Mouse (Mus musculus): Measurements from ENCODE around the gene Pmm2.
A peak's percentile ranks its signal among the peaks of the same experiment; 100 is the strongest.

Gene Pmm2

GRCm38 (mm10) chr16:8658349-8658748, 20.9 kb downstream of the Pmm2 start:
- DNase-seq (ENCODE audit: low spot score) = no peak

DNA sequence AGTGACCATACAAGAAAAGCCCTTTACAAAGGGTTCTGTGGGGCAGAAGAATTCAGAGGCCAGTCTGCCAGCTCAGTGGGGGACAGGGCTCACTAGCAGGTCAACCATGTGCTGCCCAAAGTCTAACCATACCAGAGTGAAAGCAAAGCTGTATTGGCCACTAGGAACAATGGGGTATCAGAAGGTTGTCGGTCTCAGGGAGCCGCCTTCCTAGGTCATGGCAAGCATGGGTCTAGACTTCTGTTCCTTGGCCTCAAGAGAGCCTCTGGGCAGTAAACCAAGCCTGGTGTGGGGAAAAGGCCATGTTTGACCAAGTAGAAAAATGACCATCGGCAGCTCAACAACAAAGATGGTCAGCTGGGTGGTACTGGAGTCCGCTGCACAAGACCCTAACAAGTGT, 21.3 kb downstream of the Pmm2 start:
- no peak for DNase-seq (ENCODE audit: low spot score)

DNA sequence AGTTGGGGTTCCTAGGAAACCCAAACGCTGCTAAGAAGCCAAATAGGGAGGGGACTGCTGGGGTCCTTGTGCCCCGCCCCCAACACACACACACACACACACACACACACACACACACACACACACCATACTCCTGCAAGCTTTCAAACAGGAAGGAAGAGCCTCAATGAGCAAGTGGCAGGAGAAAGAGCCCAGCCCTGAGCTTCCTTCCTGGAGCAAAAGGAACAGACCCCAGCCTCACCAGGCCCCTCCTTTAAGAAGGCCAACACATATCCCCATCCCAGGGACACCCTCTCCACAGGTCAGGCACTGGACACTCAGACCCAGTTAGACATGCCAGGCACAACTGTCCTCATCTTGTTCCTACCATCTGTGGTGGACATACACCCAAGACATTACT, 25.5 kb downstream of the Pmm2 start:
- no peak for DNase-seq (ENCODE audit: low spot score)

- no peak for DNase-seq (ENCODE audit: low spot score)
Observed at GRCm38 (mm10) chr16:8663606-8664539, 26.4 kb downstream of the Pmm2 start.

GRCm38 (mm10) chr16:8665367-8665766, 27.9 kb downstream of the Pmm2 start:
- DNase-seq (ENCODE audit: low spot score) = no peak

DNA sequence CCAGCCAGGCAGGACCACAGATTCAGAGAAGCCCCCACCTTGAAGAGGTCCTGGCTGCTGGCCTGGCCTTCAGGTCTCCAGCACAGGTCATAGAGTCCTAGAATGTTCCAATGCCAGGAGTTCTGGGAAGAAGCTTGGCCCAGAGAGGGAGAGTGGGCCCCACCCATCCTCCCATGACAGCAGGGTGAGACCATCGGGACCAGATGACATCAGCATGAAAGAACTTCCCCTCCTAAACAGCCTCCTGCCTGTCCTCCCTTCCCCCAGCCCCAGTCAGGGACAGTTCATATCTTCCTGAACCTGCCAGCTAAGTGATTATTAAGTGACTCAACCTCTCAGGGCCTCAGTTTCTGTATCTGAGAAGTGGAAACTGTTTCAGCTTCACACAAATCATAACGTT, 29.0 kb downstream of the Pmm2 start:
- DNase-seq (ENCODE audit: low spot score) = no peak

DNA sequence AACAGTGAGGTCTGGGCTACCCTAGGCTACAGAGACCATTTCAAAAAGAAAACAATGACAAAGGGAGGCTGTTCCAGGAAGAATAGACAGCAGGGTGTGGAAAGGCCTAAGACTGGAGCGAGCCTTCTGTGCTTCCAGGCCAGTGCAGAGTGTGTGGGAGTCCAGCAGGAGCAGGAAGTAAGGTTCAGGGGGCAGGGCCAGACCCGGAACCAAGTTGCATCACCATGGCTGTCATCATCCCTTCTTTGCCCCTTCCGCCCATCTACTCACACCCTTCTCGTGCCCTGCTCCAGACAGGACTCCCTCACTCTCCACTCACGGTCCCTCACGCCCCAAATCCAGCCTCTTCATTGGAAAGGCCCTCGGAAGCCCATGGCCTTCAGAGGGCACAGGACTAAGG, 29.8 kb downstream of the Pmm2 start:
- DNase-seq (ENCODE audit: low spot score) = no peak

GRCm38 (mm10) chr16:8667814-8668213, 30.3 kb downstream of the Pmm2 start:
- no peak for DNase-seq (ENCODE audit: low spot score)

DNA sequence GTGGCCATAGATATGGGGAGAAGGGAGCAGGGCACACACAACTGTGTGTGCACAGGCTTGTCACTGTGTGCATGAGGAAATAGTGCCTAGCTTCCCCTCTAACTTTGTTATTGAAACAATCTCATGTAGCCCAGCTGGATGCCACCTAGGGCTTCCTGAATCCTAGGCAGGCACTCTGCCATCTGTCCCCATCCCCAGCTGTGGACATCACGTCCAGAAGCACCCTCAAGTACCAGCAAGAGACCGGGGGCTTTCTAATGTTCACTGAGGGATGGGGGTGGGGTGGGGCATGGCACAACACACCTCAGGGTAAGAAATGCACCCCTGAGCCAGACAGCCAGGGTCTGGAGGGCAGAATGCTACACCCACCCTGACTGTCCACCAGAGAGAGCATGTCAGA, 30.9 kb downstream of the Pmm2 start:
- no peak for DNase-seq (ENCODE audit: low spot score)

DNA sequence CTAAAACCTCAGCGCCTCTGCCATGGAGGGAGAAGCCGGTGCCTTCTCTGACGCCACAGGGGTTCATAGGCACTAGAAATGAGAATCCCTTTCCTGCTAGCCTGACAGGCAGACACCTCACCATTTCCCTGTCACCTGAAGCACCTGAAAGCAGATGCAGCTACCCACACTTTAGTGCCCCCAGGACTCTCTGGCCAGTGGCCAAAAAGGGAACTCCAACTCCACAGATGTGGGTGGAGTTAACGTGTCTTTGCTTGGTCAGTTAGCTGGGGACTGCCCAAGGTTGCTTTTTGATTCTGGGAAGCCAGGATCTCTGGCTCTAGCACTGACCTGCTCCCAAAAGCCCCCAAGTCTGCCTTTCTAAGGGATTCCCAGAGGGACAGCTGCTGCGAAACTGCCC, 32.0 kb downstream of the Pmm2 start:
- no peak for DNase-seq (ENCODE audit: low spot score)

GRCm38 (mm10) chr16:8670041-8671035, 32.9 kb downstream of the Pmm2 start:
- DNase-seq (ENCODE audit: low spot score) = no peak

DNA sequence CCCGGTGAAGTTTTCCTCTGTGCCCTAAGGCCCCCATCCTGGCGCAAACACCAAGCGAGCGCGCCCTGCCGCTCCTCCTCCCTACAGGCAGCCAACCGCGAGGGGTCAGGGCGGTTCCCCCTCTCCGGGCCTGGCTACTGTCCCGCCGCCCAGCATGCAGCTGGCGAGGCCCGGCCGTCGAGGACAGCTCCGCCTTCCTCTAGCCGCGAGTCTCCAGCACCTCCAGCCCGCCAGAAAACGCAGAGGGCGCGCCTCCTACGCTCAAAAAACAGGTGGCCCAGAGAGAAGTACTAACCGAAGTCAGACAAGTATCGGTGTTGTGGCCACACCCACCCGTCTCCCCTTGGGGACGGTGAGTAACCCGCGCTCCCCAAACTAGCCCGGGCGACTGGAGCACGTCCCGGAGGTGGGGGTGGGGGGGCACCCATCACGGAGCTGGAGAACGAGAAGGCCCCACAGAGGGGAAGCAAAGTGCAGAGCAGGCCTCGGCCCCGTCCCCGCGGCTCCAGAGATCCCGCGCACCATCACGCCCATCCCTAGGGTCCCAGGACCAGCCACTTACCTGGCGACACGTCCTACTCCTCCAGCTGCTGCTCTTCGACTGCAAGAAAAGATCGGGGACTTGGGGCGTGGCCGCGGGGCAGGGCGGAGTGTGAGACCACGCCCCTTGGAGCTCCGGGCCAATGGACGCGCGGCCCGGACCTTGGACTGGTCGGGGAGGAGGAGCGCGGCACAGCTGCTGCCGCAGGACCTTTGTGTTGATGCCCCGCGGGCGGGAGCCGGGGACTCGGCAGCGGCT, 34.3 kb downstream of the Pmm2 start, which contains the start of gene Carhsp1:
Gene Carhsp1 (minus strand): TSS at position 605 of the 799 bp plus-strand sequence.
- peak; percentile 96 for DNase-seq (ENCODE audit: low spot score)

GRCm38 (mm10) chr16:8672350-8672687, 34.8 kb downstream of the Pmm2 start:
- no peak for DNase-seq (ENCODE audit: low spot score)

DNA sequence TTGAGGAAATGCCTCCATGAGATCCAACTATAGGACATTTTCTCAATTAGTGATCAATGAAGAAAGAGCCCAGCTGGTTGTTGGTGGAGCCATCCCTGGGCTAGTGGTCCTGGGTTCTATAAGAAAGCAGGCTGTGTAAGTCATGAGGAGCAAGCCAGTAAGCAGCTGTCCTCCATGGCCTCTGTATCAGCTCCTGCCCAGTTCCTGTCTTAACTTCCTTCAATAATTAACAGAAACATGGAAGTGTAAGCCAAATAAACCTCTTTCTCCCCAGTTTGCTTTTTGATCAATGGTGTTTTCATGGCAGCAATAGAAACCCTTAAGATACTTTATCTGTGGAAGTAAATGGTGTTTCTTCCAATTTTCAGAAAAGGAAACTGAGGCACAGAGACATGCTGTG, 35.3 kb downstream of the Pmm2 start:
- DNase-seq (ENCODE audit: low spot score) = no peak

GRCm38 (mm10) chr16:8673343-8673742, 35.9 kb downstream of the Pmm2 start:
- DNase-seq (ENCODE audit: low spot score) = no peak

DNA sequence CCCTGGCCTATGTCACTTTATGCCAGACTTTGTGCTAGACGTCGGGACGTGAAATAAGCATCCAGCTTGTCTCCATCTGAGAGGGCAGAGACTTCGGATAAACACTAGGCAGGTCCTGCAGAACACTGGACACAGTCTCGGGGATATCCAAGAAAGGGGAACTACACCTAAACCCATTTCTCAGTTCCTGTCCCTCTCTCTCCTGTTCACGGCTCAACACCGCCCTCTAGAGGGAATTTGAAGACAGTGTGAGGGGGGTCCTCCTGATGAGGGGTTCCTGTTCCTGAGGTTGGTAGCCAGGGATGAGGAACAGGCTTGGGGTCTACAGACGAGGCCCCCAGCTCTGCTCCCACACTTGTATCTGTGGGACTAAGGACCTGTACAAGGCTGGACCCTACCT, 36.7 kb downstream of the Pmm2 start:
- DNase-seq (ENCODE audit: low spot score) = peak; percentile 65

DNA sequence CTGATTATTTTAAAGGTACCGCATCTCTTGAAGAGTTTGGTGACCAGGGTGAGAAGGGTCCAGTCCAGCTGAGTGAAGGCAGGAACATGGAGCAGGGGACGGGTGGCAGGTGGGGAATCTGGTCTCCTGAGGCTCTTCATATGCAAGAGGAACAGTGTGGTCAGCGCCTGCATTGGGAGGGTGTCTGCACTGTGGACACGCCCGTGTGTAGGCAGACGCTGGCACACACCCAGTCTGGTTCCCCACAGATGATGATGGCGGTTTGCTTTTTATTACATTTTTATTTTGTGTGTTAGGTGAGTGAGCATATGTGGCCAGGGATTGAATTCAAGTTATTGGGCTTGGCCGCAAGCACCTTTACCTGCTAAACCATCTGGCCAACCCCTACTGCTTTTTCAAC, 38.1 kb downstream of the Pmm2 start:
- peak; percentile 58 for DNase-seq (ENCODE audit: low spot score)

GRCm38 (mm10) chr16:8676228-8676627, 38.8 kb downstream of the Pmm2 start:
- DNase-seq (ENCODE audit: low spot score) = peak; percentile 47

GRCm38 (mm10) chr16:8676800-8677199, 39.3 kb downstream of the Pmm2 start:
- peak; percentile 60 for DNase-seq (ENCODE audit: low spot score)

DNA sequence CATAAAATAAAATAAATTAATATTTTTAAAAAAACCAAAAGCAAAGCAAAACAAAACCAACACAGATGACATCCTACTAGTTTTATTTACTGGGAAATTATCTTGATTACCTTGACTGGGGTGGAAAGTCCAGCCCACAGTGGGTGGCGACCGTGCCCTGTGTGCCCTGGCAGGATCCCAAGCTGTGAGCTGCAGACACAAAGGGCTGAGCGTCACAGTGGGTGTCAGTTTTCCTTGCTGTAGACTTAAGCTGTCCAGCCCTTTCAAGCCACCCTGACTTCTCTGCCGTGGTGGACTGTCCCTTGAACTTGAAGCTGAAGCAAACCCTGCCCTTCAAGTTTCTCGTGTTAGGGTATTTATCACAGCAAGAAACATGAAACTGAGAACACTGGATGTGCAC, 40.6 kb downstream of the Pmm2 start:
- peak; percentile 65 for DNase-seq (ENCODE audit: low spot score)

DNA sequence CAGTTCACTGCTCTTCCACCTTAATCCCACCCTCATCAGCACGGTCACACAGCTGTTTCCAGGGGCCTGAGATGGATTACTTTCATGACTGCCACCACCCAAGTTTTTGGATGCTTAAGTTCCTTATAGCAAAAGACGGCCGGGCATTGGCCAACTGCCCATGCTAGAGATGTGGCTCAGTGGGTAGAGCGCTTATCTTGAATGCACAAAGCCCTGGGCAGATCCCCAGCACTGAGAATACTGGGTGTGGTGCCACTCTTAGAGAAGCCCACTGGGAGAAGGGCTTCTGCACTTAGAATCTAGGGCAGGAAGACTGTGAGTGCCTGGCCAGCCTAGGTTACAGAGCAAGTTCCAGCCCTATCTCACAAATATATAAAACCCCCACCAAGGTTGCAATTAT, 41.2 kb downstream of the Pmm2 start:
- peak; percentile 63 for DNase-seq (ENCODE audit: low spot score)

DNA sequence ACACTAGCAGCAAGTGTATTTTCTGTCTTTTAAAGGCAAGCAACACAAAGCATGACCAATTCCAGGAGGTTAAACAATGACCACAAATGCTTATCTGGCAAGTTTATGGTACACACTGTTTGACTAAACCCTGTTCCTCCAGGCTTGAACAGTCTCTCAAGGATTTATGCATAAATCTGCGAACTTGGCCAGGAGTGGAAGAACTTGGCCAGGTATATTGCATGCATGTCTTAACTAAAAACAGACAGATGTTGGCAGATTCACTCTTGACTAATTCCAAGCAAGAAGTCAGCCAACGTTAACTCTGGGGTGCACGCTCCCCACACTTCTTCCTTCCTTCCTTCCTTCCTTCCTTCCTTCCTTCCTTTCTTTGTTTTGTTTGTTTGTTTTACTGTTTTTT, 42.3 kb downstream of the Pmm2 start:
- no peak for DNase-seq (ENCODE audit: low spot score)

Data from spleen, adult 12 weeks (tissue).